Mouse (Mus musculus) gastrocnemius, postnatal 36 days (tissue): Measurements from ENCODE around the gene Spock2. TPM values are rescaled to one million over a fixed set of nuclear protein-coding genes. Genes with fewer than 3 reads are reported as not detected.
"Not testable (repeated sequence)": the region's sequence is repeated elsewhere in the genome, so short reads cannot be mapped to it uniquely, and the experiment has no call there.

Experiments used
- DNase-seq, 2 experiments: peaks; one replicate each; pipeline ENCODE4 v3.0.0; 2022
- intact Hi-C: fragments of 180-260 bp; cut with DNase I; formaldehyde crosslinking; loops from one replicate; pipeline ENCODE4 v1.15.1; 2025
- total RNA-seq, 2 experiments: library from RNA; stranded (reverse); gene quantifications; 2 replicates each; pipeline ENCODE4 v1.2.3; 2021

Gene Spock2
- total RNA-seq, 2 experiments from 2014 or later, result 4.9 to 5.8 TPM

GRCm38 (mm10) chr10:60140751-60141150 lies 34.7 kb downstream of the Spock2 start:
- DNase-seq, result no peak
- intact Hi-C loops, result no loop called here

- no peak for DNase-seq
- intact Hi-C loops, result no loop called here
Observed at GRCm38 (mm10) chr10:60141656-60142160, 35.7 kb downstream of the Spock2 start.

- not testable (repeated sequence) for DNase-seq
Observed at GRCm38 (mm10) chr10:60147510-60148047, 41.6 kb downstream of the Spock2 start.

GRCm38 (mm10) chr10:60148087-60148486 lies 42.1 kb downstream of the Spock2 start:
- intact Hi-C loops, result loop anchor here (2.0 kb wide), 3 partner anchors 45 to 97 kb away; no protein-coding TSS in a partner anchor
- peak; percentile 69 to 70 for DNase-seq

More at GRCm38 (mm10) chr10:60147510-60148047, 41.6 kb downstream of the Spock2 start:
- intact Hi-C loops, result loop anchor here (2.0 kb wide), 3 partner anchors 45 to 97 kb away; no protein-coding TSS in a partner anchor

- DNase-seq, result no peak
- intact Hi-C loops, result no loop called here
Observed at GRCm38 (mm10) chr10:60151107-60151663, 45.2 kb downstream of the Spock2 start.

GRCm38 (mm10) chr10:60156016-60156415 lies 50.0 kb downstream of the Spock2 start:
- intact Hi-C loops, result no loop called here
- DNase-seq, result no peak

GRCm38 (mm10) chr10:60158144-60158543 lies 52.1 kb downstream of the Spock2 start:
- DNase-seq, result no peak
- intact Hi-C loops, result no loop called here

- intact Hi-C loops, DNase-seq: not testable (repeated sequence)
Observed at GRCm38 (mm10) chr10:60161397-60161796, 55.4 kb downstream of the Spock2 start.

- DNase-seq, intact Hi-C loops: not testable (repeated sequence)
Observed at GRCm38 (mm10) chr10:60162184-60162972, 56.4 kb downstream of the Spock2 start.

- no peak for DNase-seq
- intact Hi-C loops, result no loop called here
Observed at GRCm38 (mm10) chr10:60162973-60163255, 56.9 kb downstream of the Spock2 start.

- intact Hi-C loops, result no loop called here
- DNase-seq, result no peak
Observed at GRCm38 (mm10) chr10:60164869-60165268, 58.9 kb downstream of the Spock2 start.

GRCm38 (mm10) chr10:60166068-60166467 lies 60.0 kb downstream of the Spock2 start:
- intact Hi-C loops, result no loop called here

GRCm38 (mm10) chr10:60168306-60168705 lies 62.3 kb downstream of the Spock2 start:
- intact Hi-C loops, result no loop called here
- DNase-seq, result no peak

More at GRCm38 (mm10) chr10:60166068-60166467, 60.0 kb downstream of the Spock2 start:
- DNase-seq, result no peak

GRCm38 (mm10) chr10:60168960-60169359 lies 62.9 kb downstream of the Spock2 start:
- DNase-seq, result no peak
- intact Hi-C loops, result no loop called here

GRCm38 (mm10) chr10:60170326-60171089 lies 64.5 kb downstream of the Spock2 start:
- DNase-seq, result no peak
- intact Hi-C loops, result no loop called here

- intact Hi-C loops, result no loop called here
- no peak for DNase-seq
Observed at GRCm38 (mm10) chr10:60171368-60171767, 65.3 kb downstream of the Spock2 start.

- intact Hi-C loops, result no loop called here
- no peak for DNase-seq
Observed at GRCm38 (mm10) chr10:60172306-60172705, 66.3 kb downstream of the Spock2 start.

- intact Hi-C loops, result no loop called here
- peak in 1 of 2 experiments; percentile 23 for DNase-seq
Observed at GRCm38 (mm10) chr10:60173035-60173434, 67.0 kb downstream of the Spock2 start.

GRCm38 (mm10) chr10:60174506-60174905 lies 68.5 kb downstream of the Spock2 start:
- no peak for DNase-seq
- intact Hi-C loops, result no loop called here

- intact Hi-C loops, DNase-seq: not testable (repeated sequence)
Observed at GRCm38 (mm10) chr10:60175306-60175705, 69.3 kb downstream of the Spock2 start.
